Mouse (Mus musculus) heart, postnatal 25 days (tissue): ENCODE results near the gene Tbc1d9. TPM values are rescaled to one million over a fixed set of nuclear protein-coding genes. Genes with fewer than 3 reads are reported as not detected.

ENCODE experiments used
- DNase-seq: peaks from one replicate; pipeline ENCODE4 v3.0.0; 2022; ENCODE audit warnings: low spot score
- intact Hi-C: fragments of 180-260 bp; cut with DNase I; formaldehyde crosslinking; loops from one replicate; pipeline ENCODE4 v1.15.1; 2025
- total RNA-seq, 2 experiments: library from RNA; stranded (reverse); gene quantifications; 2 replicates each; pipeline ENCODE4 v1.2.3; 2021

Tbc1d9 gene
- total RNA-seq, 2 experiments from 2014 or later = 2.1 to 2.8 TPM

- intact Hi-C loops = no loop called here
- DNase-seq = no peak
Measured at GRCm38 (mm10) chr8:83177317-83178195, 12.4 kb downstream of the Tbc1d9 start.

- no peak for DNase-seq
- intact Hi-C loops = no loop called here
Measured at GRCm38 (mm10) chr8:83178228-83178742, 13.1 kb downstream of the Tbc1d9 start.

GRCm38 (mm10) chr8:83181851-83182482 is 16.8 kb downstream of the Tbc1d9 start:
- intact Hi-C loops = no loop called here
- no peak for DNase-seq

GRCm38 (mm10) chr8:83182784-83183183 is 17.6 kb downstream of the Tbc1d9 start:
- no peak for DNase-seq
- intact Hi-C loops = no loop called here

GRCm38 (mm10) chr8:83186376-83186775 is 21.2 kb downstream of the Tbc1d9 start:
- intact Hi-C loops = no loop called here
- no peak for DNase-seq

- no peak for DNase-seq
- intact Hi-C loops = no loop called here
Measured at GRCm38 (mm10) chr8:83187363-83187962, 22.3 kb downstream of the Tbc1d9 start.

- no peak for DNase-seq
- intact Hi-C loops = no loop called here
Measured at GRCm38 (mm10) chr8:83189538-83190095, 24.5 kb downstream of the Tbc1d9 start.

- DNase-seq = no peak
- intact Hi-C loops = no loop called here
Measured at GRCm38 (mm10) chr8:83196088-83196487, 30.9 kb downstream of the Tbc1d9 start.

- no peak for DNase-seq
- intact Hi-C loops = no loop called here
Measured at GRCm38 (mm10) chr8:83199715-83200114, 34.6 kb downstream of the Tbc1d9 start.

GRCm38 (mm10) chr8:83200191-83201177 is 35.3 kb downstream of the Tbc1d9 start:
- intact Hi-C loops = no loop called here
- peak; percentile 12 for DNase-seq

- no peak for DNase-seq
- intact Hi-C loops = no loop called here
Measured at GRCm38 (mm10) chr8:83202946-83203345, 37.8 kb downstream of the Tbc1d9 start.

GRCm38 (mm10) chr8:83205907-83206306 is 40.8 kb downstream of the Tbc1d9 start:
- DNase-seq = no peak
- intact Hi-C loops = no loop called here

- intact Hi-C loops = no loop called here
- no peak for DNase-seq
Measured at GRCm38 (mm10) chr8:83209581-83209980, 44.4 kb downstream of the Tbc1d9 start.

- no peak for DNase-seq
- intact Hi-C loops = no loop called here
Measured at GRCm38 (mm10) chr8:83210676-83211075, 45.5 kb downstream of the Tbc1d9 start.

GRCm38 (mm10) chr8:83215065-83215464 is 49.9 kb downstream of the Tbc1d9 start:
- no peak for DNase-seq
- intact Hi-C loops = no loop called here

- intact Hi-C loops = no loop called here
- DNase-seq = no peak
Measured at GRCm38 (mm10) chr8:83216520-83216919, 51.4 kb downstream of the Tbc1d9 start.

- intact Hi-C loops = no loop called here
- no peak for DNase-seq
Measured at GRCm38 (mm10) chr8:83217196-83217595, 52.0 kb downstream of the Tbc1d9 start.

GRCm38 (mm10) chr8:83217891-83218290 is 52.7 kb downstream of the Tbc1d9 start:
- intact Hi-C loops = no loop called here
- DNase-seq = no peak

GRCm38 (mm10) chr8:83219392-83219791 is 54.2 kb downstream of the Tbc1d9 start:
- intact Hi-C loops = no loop called here

More at GRCm38 (mm10) chr8:83219392-83219791, 54.2 kb downstream of the Tbc1d9 start:
- no peak for DNase-seq
